Mouse (Mus musculus): ENCODE results near the gene Cep97.

- TF ChIP-seq CTCF (IDR thresholded peaks at IDR 0.05; ENCODE audit: insufficient read depth, low read depth, low read length) = no peak
- TF ChIP-seq POLR2A (IDR thresholded peaks at IDR 0.05; ENCODE audit: insufficient read depth, low read depth, low read length) = no peak
Observed at GRCm38 (mm10) chr16:55876025-55876424, 58.6 kb downstream of the Cep97 start.

Data from olfactory bulb, adult 2 months (tissue).